Mouse (Mus musculus) heart, postnatal 0 days (tissue): ENCODE data around the gene Ppp6r1.

ENCODE experiments used
- CTCF ChIP-seq: IDR thresholded peaks from 2 replicates; pipeline ENCODE4 v1.5.1; 2016; ENCODE audit warnings: antibody characterized with exemption, control low read depth, low read depth
- EP300 ChIP-seq: IDR thresholded peaks from 2 replicates; pipeline ENCODE4 v1.6.1; 2016; ENCODE audit warnings: antibody characterized with exemption, low read depth

- TF ChIP-seq CTCF (no peak), EP300 (no peak)
These were observed 6.1 kb downstream of the Ppp6r1 start for GRCm38 (mm10) chr7:4652726-4653125.
